Mouse (Mus musculus) intestine, embryonic 16.5 days (tissue): ENCODE results near the gene Fndc9. TPM values are rescaled to one million over a fixed set of nuclear protein-coding genes. Genes with fewer than 3 reads are reported as not detected.

Experiments
- ATAC-seq: fragments of 200-750 bp; cut with Nextera tagmentation; 2 replicates; pipeline ENCODE4 v1.8.0; 2017; ENCODE audit warnings: moderate TSS enrichment, moderate library complexity
- H3K27ac ChIP-seq: fragments of 300-500 bp; sonication (generic); 2 replicates; pipeline ENCODE4 v1.5.1; 2014; ENCODE audit warnings: mild to moderate bottlenecking, low read length
- H3K27me3 ChIP-seq: fragments of 300-500 bp; sonication (generic); replicated peaks from 2 replicates; pipeline ENCODE4 v1.6.1; 2014; ENCODE audit warnings: low read length, control low read depth, mixed read lengths; ENCODE audit not compliant: control insufficient read depth, insufficient read depth
- H3K36me3 ChIP-seq: fragments of 300-500 bp; sonication (generic); 2 replicates; pipeline ENCODE4 v1.6.1; 2014; ENCODE audit warnings: low read length, control low read depth; ENCODE audit not compliant: control insufficient read depth, insufficient read depth
- H3K4me1 ChIP-seq: fragments of 300-500 bp; sonication (generic); 2 replicates; pipeline ENCODE4 v1.6.1; 2014; ENCODE audit warnings: low read length, control low read depth, mixed read lengths; ENCODE audit not compliant: control insufficient read depth, insufficient read depth
- H3K4me2 ChIP-seq: fragments of 300-500 bp; sonication (generic); 2 replicates; pipeline ENCODE4 v1.6.1; 2014; ENCODE audit warnings: low read depth, low read length, control low read depth
- H3K4me3 ChIP-seq: fragments of 300-500 bp; sonication (generic); 2 replicates; pipeline ENCODE4 v1.5.1; 2014; ENCODE audit warnings: mild to moderate bottlenecking, low read length
- H3K9ac ChIP-seq: fragments of 300-500 bp; sonication (generic); 2 replicates; pipeline ENCODE4 v1.6.1; 2014; ENCODE audit warnings: low read depth, low read length
- H3K9me3 ChIP-seq: fragments of 300-500 bp; sonication (generic); 2 replicates; pipeline ENCODE4 v1.6.1; 2016; ENCODE audit warnings: low read length, control low read depth; ENCODE audit not compliant: control insufficient read depth
- WGBS: fragments of 180-500 bp; shearing (Covaris S2); extraction: QIAGEN DNeasy Blood & Tissue Kit; methylation state at CpG from one replicate; pipeline ENCODE4 v1.1.7; 2014; 5-methylcytosine and 5-hydroxymethylcytosine counted together
- polyA plus RNA-seq: library from polyadenylated mRNA; unstranded; fragments of >200 nt; fragmentation: Nextera tagmentation; extraction: Ambion mirVana; gene quantifications from 2 replicates; pipeline ENCODE4 v1.2.1, GENCODE M21; 2015

The Fndc9 gene
- polyA plus RNA-seq, 1 experiment from 2014 or later: 0.09 TPM

- H3K4me2 ChIP-seq: no peak overlapping the region
- 69% methylated on average over 8 of the region's 8 CpGs for WGBS
- no peaks in the 10 kb centered on the region for H3K9me3 ChIP-seq
- H3K9ac ChIP-seq: no peak overlapping the region
- no peaks in the 10 kb centered on the region for H3K27me3 ChIP-seq
- H3K4me3 ChIP-seq: no peak overlapping the region
- H3K4me1 ChIP-seq: no peaks in the 10 kb centered on the region
- no peak overlapping the region for H3K27ac ChIP-seq
- ATAC-seq: no peak
- H3K36me3 ChIP-seq: no peaks in the 10 kb centered on the region
Measured at GRCm38 (mm10) chr11:46245926-46246325, 10.6 kb downstream of the Fndc9 start.

- Histone ChIP-seq H3K9ac (no peak overlapping the region), H3K36me3 (no peaks in the 10 kb centered on the region), H3K27ac (no peak overlapping the region), H3K4me3 (no peak overlapping the region), H3K9me3 (no peaks in the 10 kb centered on the region), H3K27me3 (no peaks in the 10 kb centered on the region), H3K4me2 (no peak overlapping the region), H3K4me1 (no peaks in the 10 kb centered on the region)
- no peak for ATAC-seq
- 65% methylated on average over 7 of the region's 7 CpGs for WGBS
Measured at GRCm38 (mm10) chr11:46246393-46246792, 11.1 kb downstream of the Fndc9 start.

- no peaks in the 10 kb centered on the region for H3K36me3 ChIP-seq
- no peak overlapping the region for H3K27ac ChIP-seq
- H3K27me3 ChIP-seq: no peaks in the 10 kb centered on the region
- no peak overlapping the region for H3K4me3 ChIP-seq
- H3K4me1 ChIP-seq: no peaks in the 10 kb centered on the region
- ATAC-seq: no peak
- no peak overlapping the region for H3K9ac ChIP-seq
- no peaks in the 10 kb centered on the region for H3K9me3 ChIP-seq
- no peak overlapping the region for H3K4me2 ChIP-seq
- WGBS: 89% methylated on average over 3 of the region's 3 CpGs
Measured at GRCm38 (mm10) chr11:46248352-46248751, 13.0 kb downstream of the Fndc9 start.

GRCm38 (mm10) chr11:46251994-46252393 is 16.7 kb downstream of the Fndc9 start:
- no peaks in the 10 kb centered on the region for H3K9me3 ChIP-seq
- 33% methylated on average over 7 of the region's 7 CpGs for WGBS
- H3K4me3 ChIP-seq: no peak overlapping the region
- H3K4me1 ChIP-seq: no peaks in the 10 kb centered on the region
- no peak overlapping the region for H3K4me2 ChIP-seq
- no peak overlapping the region for H3K9ac ChIP-seq
- H3K36me3 ChIP-seq: no peaks in the 10 kb centered on the region
- no peak overlapping the region for H3K27ac ChIP-seq
- H3K27me3 ChIP-seq: no peaks in the 10 kb centered on the region
- ATAC-seq: no peak; the same call in 1 of the 2 replicates

GRCm38 (mm10) chr11:46255291-46255690 is 20.0 kb downstream of the Fndc9 start:
- H3K4me1 ChIP-seq: no peaks in the 10 kb centered on the region
- H3K27ac ChIP-seq: no peak overlapping the region
- no peak overlapping the region for H3K4me2 ChIP-seq
- no peaks in the 10 kb centered on the region for H3K36me3 ChIP-seq
- WGBS: 92% methylated on average over 2 of the region's 2 CpGs
- H3K27me3 ChIP-seq: no peaks in the 10 kb centered on the region
- H3K4me3 ChIP-seq: no peak overlapping the region
- ATAC-seq: no peak
- no peak overlapping the region for H3K9ac ChIP-seq
- H3K9me3 ChIP-seq: no peaks in the 10 kb centered on the region

GRCm38 (mm10) chr11:46258207-46258606 is 22.9 kb downstream of the Fndc9 start:
- H3K27ac ChIP-seq: no peak overlapping the region
- H3K9me3 ChIP-seq: no peaks in the 10 kb centered on the region
- no peak overlapping the region for H3K4me3 ChIP-seq
- no peaks in the 10 kb centered on the region for H3K36me3 ChIP-seq
- no peak for ATAC-seq
- H3K9ac ChIP-seq: no peak overlapping the region
- no peaks in the 10 kb centered on the region for H3K27me3 ChIP-seq
- H3K4me1 ChIP-seq: no peaks in the 10 kb centered on the region
- no peak overlapping the region for H3K4me2 ChIP-seq
- 68% methylated on average over 4 of the region's 4 CpGs for WGBS

- Histone ChIP-seq H3K9ac (no peak overlapping the region), H3K4me2 (no peak overlapping the region), H3K4me3 (no peak overlapping the region), H3K27ac (no peak overlapping the region), H3K9me3 (no peaks in the 10 kb centered on the region), H3K27me3 (no peaks in the 10 kb centered on the region), H3K36me3 (no peaks in the 10 kb centered on the region), H3K4me1 (no peaks in the 10 kb centered on the region)
- ATAC-seq: no peak
- 91% methylated on average over 8 of the region's 8 CpGs for WGBS
Measured at GRCm38 (mm10) chr11:46258749-46259148, 23.4 kb downstream of the Fndc9 start.

- Histone ChIP-seq H3K27me3 (no peaks in the 10 kb centered on the region), H3K27ac (no peak overlapping the region), H3K9ac (no peak overlapping the region), H3K4me1 (no peaks in the 10 kb centered on the region), H3K9me3 (no peaks in the 10 kb centered on the region), H3K36me3 (no peaks in the 10 kb centered on the region), H3K4me3 (no peak overlapping the region), H3K4me2 (no peak overlapping the region)
- 83% methylated on average over 3 of the region's 3 CpGs for WGBS
- no peak for ATAC-seq
Measured at GRCm38 (mm10) chr11:46262854-46263253, 27.5 kb downstream of the Fndc9 start.

GRCm38 (mm10) chr11:46263291-46263690 is 28.0 kb downstream of the Fndc9 start:
- no peak overlapping the region for H3K9ac ChIP-seq
- H3K9me3 ChIP-seq: no peaks in the 10 kb centered on the region
- H3K4me3 ChIP-seq: no peak overlapping the region
- 0 out of 2 replicates have a peak, but pooled peaks cover 2% of the 10 kb centered on the region for H3K36me3 ChIP-seq
- H3K27me3 ChIP-seq: no peaks in the 10 kb centered on the region
- WGBS: 93% methylated on average over 11 of the region's 11 CpGs
- ATAC-seq: no peak
- no peak overlapping the region for H3K27ac ChIP-seq
- no peak overlapping the region for H3K4me2 ChIP-seq
- H3K4me1 ChIP-seq: no peaks in the 10 kb centered on the region

- 74% methylated on average over 3 of the region's 3 CpGs for WGBS
Measured at GRCm38 (mm10) chr11:46264584-46264983, 29.3 kb downstream of the Fndc9 start.

More at GRCm38 (mm10) chr11:46264584-46264983, 29.3 kb downstream of the Fndc9 start:
- H3K4me2 ChIP-seq: no peak overlapping the region
- 0 out of 2 replicates have a peak, but pooled peaks cover 2% of the 10 kb centered on the region for H3K36me3 ChIP-seq
- H3K27me3 ChIP-seq: no peaks in the 10 kb centered on the region
- no peaks in the 10 kb centered on the region for H3K9me3 ChIP-seq
- no peak overlapping the region for H3K9ac ChIP-seq
- H3K27ac ChIP-seq: no peak overlapping the region
- no peaks in the 10 kb centered on the region for H3K4me1 ChIP-seq
- no peak for ATAC-seq
- H3K4me3 ChIP-seq: no peak overlapping the region
